Mouse (Mus musculus) hindbrain, postnatal 0 days (tissue): ENCODE data around the gene Bcl2l1. TPM values are rescaled to one million over a fixed set of nuclear protein-coding genes. Genes with fewer than 3 reads are reported as not detected.

Experiments
- ATAC-seq: fragments of 200-750 bp; cut with Nextera tagmentation; 2 replicates; pipeline ENCODE4 v1.8.0; 2017; ENCODE audit warnings: mild to moderate bottlenecking, moderate TSS enrichment, moderate library complexity
- DNase-seq: peaks from one replicate; pipeline ENCODE4 v3.0.0-alpha.2; 2015; ENCODE audit warnings: low spot score
- H3K27ac ChIP-seq: fragments of 300-500 bp; sonication (generic); 2 replicates; pipeline ENCODE4 v1.5.1; 2014; ENCODE audit warnings: mild to moderate bottlenecking
- H3K27me3 ChIP-seq: fragments of 300-500 bp; sonication (generic); 2 replicates; pipeline ENCODE4 v1.6.1; 2014; ENCODE audit warnings: low read length, mixed read lengths; ENCODE audit not compliant: insufficient read depth
- H3K36me3 ChIP-seq: fragments of 300-500 bp; sonication (generic); 2 replicates; pipeline ENCODE4 v1.6.1; 2014; ENCODE audit warnings: low read length, mixed read lengths; ENCODE audit not compliant: insufficient read depth
- H3K4me1 ChIP-seq: fragments of 300-500 bp; sonication (generic); 2 replicates; pipeline ENCODE4 v1.6.1; 2014; ENCODE audit warnings: antibody characterized with exemption, low read length, mixed read lengths; ENCODE audit not compliant: insufficient read depth
- H3K4me2 ChIP-seq: fragments of 300-500 bp; sonication (generic); 2 replicates; pipeline ENCODE4 v1.6.1; 2014; ENCODE audit warnings: low read depth, mild to moderate bottlenecking, low read length, moderate library complexity, mixed read lengths
- H3K4me3 ChIP-seq: fragments of 300-500 bp; sonication (generic); 2 replicates; pipeline ENCODE4 v1.5.1; 2014; ENCODE audit warnings: low read length
- H3K9ac ChIP-seq: fragments of 300-500 bp; sonication (generic); replicated peaks from 2 replicates; pipeline ENCODE4 v1.6.1; 2014; ENCODE audit warnings: mild to moderate bottlenecking, low read length, moderate library complexity, mixed read lengths
- H3K9me3 ChIP-seq: fragments of 300-500 bp; sonication (generic); 2 replicates; pipeline ENCODE4 v1.6.1; 2016; ENCODE audit warnings: low read length, mixed read lengths
- CTCF ChIP-seq: IDR thresholded peaks from 2 replicates; pipeline ENCODE4 v1.5.1; 2016; ENCODE audit warnings: antibody characterized with exemption, control low read depth, low read depth
- WGBS: fragments of 180-500 bp; shearing (Covaris S2); extraction: QIAGEN DNeasy Blood & Tissue Kit; methylation state at CpG from one replicate; pipeline ENCODE4 v1.1.7; 2014; 5-methylcytosine and 5-hydroxymethylcytosine counted together
- polyA plus RNA-seq: library from polyadenylated mRNA; unstranded; fragments of >200 nt; fragmentation: Nextera tagmentation; extraction: Ambion mirVana; gene quantifications from 2 replicates; pipeline ENCODE4 v1.2.1, GENCODE M21; 2015
- total RNA-seq: library from RNA; depleted of rRNA; stranded (reverse); fragments of >200 nt; gene quantifications from 2 replicates; pipeline ENCODE4 v1.2.3, GENCODE M21; 2014

Gene Bcl2l1
- total and polyA plus RNA-seq, 2 experiments from 2014 or later, result 123 to 130 TPM

- Histone ChIP-seq H3K9ac (no peak overlapping the region), H3K27me3 (no peaks in the 10 kb centered on the region), H3K27ac (peak overlapping the region; percentile 9; the same call in 1 of the 2 replicates), H3K36me3 (no peaks in the 10 kb centered on the region), H3K4me2 (no peak overlapping the region), H3K9me3 (no peaks in the 10 kb centered on the region), H3K4me1 (peaks cover 38% of the 10 kb centered on the region), H3K4me3 (no peak overlapping the region)
- TF ChIP-seq CTCF, result no peak
- no peak for ATAC-seq
- no peak for DNase-seq
- WGBS, result 48% methylated on average over 5 of the region's 5 CpGs
Measured at GRCm38 (mm10) chr2:152818679-152819078, 12.8 kb downstream of the Bcl2l1 start.

DNA sequence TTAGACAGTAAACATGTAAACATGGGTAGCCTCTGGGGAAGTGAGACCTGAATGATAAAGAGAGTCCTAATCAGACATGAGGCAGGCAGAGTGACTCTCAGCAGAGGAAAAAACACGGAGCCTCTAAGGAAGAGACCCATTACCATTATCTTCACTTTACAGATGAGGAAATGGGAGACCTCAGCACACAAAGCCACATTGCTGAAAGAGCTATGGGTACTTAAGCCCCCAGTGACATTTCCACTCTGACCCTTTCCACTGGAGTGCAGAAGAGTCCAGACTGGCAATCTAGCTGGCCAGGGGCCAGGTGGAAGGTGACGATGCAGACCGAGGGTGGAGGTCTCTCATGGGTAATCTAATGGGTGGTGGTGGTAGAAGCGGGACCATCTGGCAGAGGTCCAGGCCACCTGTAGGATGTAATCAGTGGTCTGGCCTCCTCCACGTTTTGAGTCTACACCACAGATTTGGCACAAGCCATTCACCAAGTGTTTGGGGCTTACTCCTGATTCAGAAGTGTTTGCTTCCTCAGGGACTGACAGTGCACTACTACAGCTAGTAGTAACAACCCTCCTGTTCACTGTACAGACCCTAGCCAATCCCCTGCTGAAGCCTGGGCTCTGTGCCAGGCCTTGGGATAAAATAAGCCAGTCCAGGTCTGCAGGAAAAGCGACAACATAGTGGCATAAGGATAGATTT lies 13.8 kb downstream of the Bcl2l1 start:
- ATAC-seq, result peak; percentile 65
- TF ChIP-seq CTCF, result no peak
- WGBS, result 28% methylated on average over 6 of the region's 6 CpGs

GRCm38 (mm10) chr2:152816657-152817348 lies 14.7 kb downstream of the Bcl2l1 start:
- DNase-seq (no peak), ATAC-seq (no peak)
- Histone ChIP-seq H3K27ac (no peak overlapping the region), H3K36me3 (no peaks in the 10 kb centered on the region), H3K4me1 (peaks cover 38% of the 10 kb centered on the region), H3K4me3 (no peak overlapping the region), H3K4me2 (no peak overlapping the region), H3K9me3 (no peaks in the 10 kb centered on the region), H3K9ac (0 out of 2 replicates have a peak overlapping the region, but pooled peaks have one; percentile 21), H3K27me3 (no peaks in the 10 kb centered on the region)
- no peak for TF ChIP-seq CTCF
- WGBS, result 74% methylated on average over 3 of the region's 3 CpGs

More for the DNA sequence above, 13.8 kb downstream of the Bcl2l1 start:
- Histone ChIP-seq H3K9me3 (no peaks in the 10 kb centered on the region), H3K4me1 (peaks cover 38% of the 10 kb centered on the region), H3K4me3 (no peak overlapping the region), H3K4me2 (no peak overlapping the region), H3K27me3 (no peaks in the 10 kb centered on the region), H3K27ac (peak overlapping the region; percentile 69), H3K36me3 (no peaks in the 10 kb centered on the region), H3K9ac (no peak overlapping the region)
- peak; percentile 70 for DNase-seq

GRCm38 (mm10) chr2:152815879-152816656 lies 15.5 kb downstream of the Bcl2l1 start:
- no peak overlapping the region for H3K27ac ChIP-seq
- H3K4me2 ChIP-seq, result no peak overlapping the region
- no peaks in the 10 kb centered on the region for H3K9me3 ChIP-seq
- H3K4me1 ChIP-seq, result peaks cover 31% of the 10 kb centered on the region
- H3K4me3 ChIP-seq, result no peak overlapping the region
- H3K9ac ChIP-seq, result no peak overlapping the region
- no peaks in the 10 kb centered on the region for H3K36me3 ChIP-seq
- H3K27me3 ChIP-seq, result no peaks in the 10 kb centered on the region
- 62% methylated on average over 7 of the region's 7 CpGs for WGBS
- no peak for ATAC-seq
- TF ChIP-seq CTCF, result no peak
- DNase-seq, result no peak

DNA sequence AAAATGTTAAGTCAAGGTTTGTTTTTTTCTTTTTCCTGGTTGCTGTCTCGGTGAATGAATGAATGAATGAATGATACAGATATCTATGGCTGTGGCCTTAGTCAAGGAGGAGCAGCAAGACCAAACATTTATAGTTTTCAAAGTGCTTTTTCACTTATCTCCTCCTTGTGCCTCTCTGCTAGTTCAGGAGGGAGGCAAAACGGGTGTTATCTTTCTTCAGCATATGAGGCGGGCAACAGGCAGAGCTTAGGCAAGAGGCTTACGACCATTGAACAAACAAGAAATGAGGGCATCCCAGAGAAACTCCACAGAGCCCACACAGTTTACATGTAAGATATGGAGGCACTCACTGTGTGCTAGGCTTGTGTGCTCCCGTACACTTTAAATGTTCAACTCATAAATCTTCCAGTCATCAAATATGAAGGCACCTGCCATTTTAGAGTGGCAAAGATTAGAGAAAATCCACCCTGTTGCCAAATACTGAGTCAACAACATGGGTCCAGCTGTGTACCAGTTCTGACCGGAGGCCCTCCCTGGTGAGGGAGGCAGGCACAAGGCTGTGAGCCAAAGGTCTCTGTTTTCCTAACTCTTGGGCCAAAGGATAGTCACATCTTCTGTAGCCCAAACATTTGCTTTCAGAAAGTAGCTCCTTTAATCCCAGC lies 17.2 kb downstream of the Bcl2l1 start:
- H3K4me2 ChIP-seq, result no peak overlapping the region
- ATAC-seq (no peak), DNase-seq (no peak)
- no peaks in the 10 kb centered on the region for H3K9me3 ChIP-seq
- H3K27me3 ChIP-seq, result no peaks in the 10 kb centered on the region
- H3K9ac ChIP-seq, result no peak overlapping the region
- 79% methylated on average over 6 of the region's 6 CpGs for WGBS
- H3K4me3 ChIP-seq, result no peak overlapping the region
- H3K27ac ChIP-seq, result no peak overlapping the region
- peaks cover 15% of the 10 kb centered on the region for H3K4me1 ChIP-seq
- no peak for TF ChIP-seq CTCF
- H3K36me3 ChIP-seq, result no peaks in the 10 kb centered on the region

DNA sequence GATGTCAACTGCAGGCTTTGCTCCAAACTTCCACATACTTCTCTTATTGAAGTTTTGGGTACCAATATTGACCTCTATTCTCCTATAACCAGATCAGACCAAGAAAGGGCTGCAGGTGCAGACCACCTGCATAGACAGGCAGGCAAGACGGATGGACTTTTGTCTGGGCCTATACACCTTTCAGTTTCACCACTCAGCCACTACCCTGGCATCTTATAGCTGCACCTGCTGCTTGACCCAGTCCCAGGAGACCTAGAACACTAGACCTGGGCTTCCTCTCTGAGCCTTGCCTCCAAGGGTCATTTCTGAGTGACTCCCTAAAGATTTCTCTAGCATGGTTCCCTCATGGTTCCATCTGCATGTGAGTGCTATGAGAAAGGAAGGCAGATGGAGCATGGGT lies 18.3 kb downstream of the Bcl2l1 start:
- no peak overlapping the region for H3K27ac ChIP-seq
- H3K4me2 ChIP-seq, result no peak overlapping the region
- H3K36me3 ChIP-seq, result no peaks in the 10 kb centered on the region
- TF ChIP-seq CTCF, result no peak
- no peak for DNase-seq
- no peak for ATAC-seq
- H3K4me1 ChIP-seq, result peaks cover 14% of the 10 kb centered on the region
- 96% methylated on average over 1 of the region's 1 CpGs for WGBS
- no peak overlapping the region for H3K4me3 ChIP-seq
- no peak overlapping the region for H3K9ac ChIP-seq
- H3K27me3 ChIP-seq, result no peaks in the 10 kb centered on the region
- no peaks in the 10 kb centered on the region for H3K9me3 ChIP-seq
